16 mouse cellular contexts compared by ENCODE assay signal in genomic region chr3:141593249-141593648, GRCm38 (mm10).
"Had no signal": no experiment of that assay in that cellular context is flagged by ENCODE, and none has a peak within 500 bp of the region (broad histone marks: within the 10 kb centered on the region; RNA-seq: fewer than 3 reads in every experiment).

No protein-coding gene starts in this region.

- H3K27ac ChIP-seq: kidney, postnatal 0 days; left cerebral cortex, adult 2 months; limb, embryonic 10.5 days; liver, embryonic 15.5 days; neural tube, embryonic 12.5 days; stomach, embryonic 15.5 days had no signal

- H3K4me3 ChIP-seq: left cerebral cortex, adult 2 months; limb, embryonic 10.5 days; liver, embryonic 15.5 days; neural tube, embryonic 12.5 days; stomach, embryonic 15.5 days had no signal

- H3K36me3 ChIP-seq: limb, embryonic 10.5 days; liver, embryonic 15.5 days; neural tube, embryonic 12.5 days; stomach, embryonic 15.5 days had no signal

- H3K4me1 ChIP-seq: limb, embryonic 10.5 days; liver, embryonic 15.5 days; neural tube, embryonic 12.5 days; stomach, embryonic 15.5 days had no signal

- DNase-seq: kidney, adult 11 months; kidney, adult 9 months; kidney, postnatal 36 days; lung, adult 2 months; lung, postnatal 36 days; right cerebral cortex, postnatal 14 days; thymus, adult 2 months; thymus, postnatal 25 days had no signal

- H3K9me3 ChIP-seq: limb, embryonic 10.5 days; liver, embryonic 15.5 days; neural tube, embryonic 12.5 days; stomach, embryonic 15.5 days had no signal

- ATAC-seq: lung, postnatal 0 days had no signal

- H3K9ac ChIP-seq: liver, embryonic 15.5 days; neural tube, embryonic 12.5 days; stomach, embryonic 15.5 days had no signal

- H3K4me2 ChIP-seq: liver, embryonic 11.5 days; liver, embryonic 15.5 days; neural tube, embryonic 12.5 days; stomach, embryonic 15.5 days had no signal

- H3K27me3 ChIP-seq: liver, embryonic 15.5 days; neural tube, embryonic 12.5 days; stomach, embryonic 15.5 days had no signal
